Mouse (Mus musculus) spleen, adult 2 months (tissue): ENCODE data around the gene Eif2b3.

ENCODE experiments used
- CTCF ChIP-seq: fragments of 200-500 bp; IDR thresholded peaks from 2 replicates; pipeline ENCODE4 v1.5.1; 2011; ENCODE audit warnings: mild to moderate bottlenecking, inconsistent platforms; ENCODE audit not compliant: insufficient read depth, insufficient read length, insufficient replicate concordance; ENCODE audit errors: extremely low read depth
- POLR2A ChIP-seq: fragments of 200-500 bp; IDR thresholded peaks from 2 replicates; pipeline ENCODE4 v1.6.1; 2011; ENCODE audit warnings: low read depth, low read length, inconsistent platforms

- no peak for TF ChIP-seq POLR2A
- TF ChIP-seq CTCF: peak; percentile 27; the same call in 1 of the 2 replicates
Measured at GRCm38 (mm10) chr4:116995798-116996135, 23.4 kb upstream of the Eif2b3 start.
